Mouse (Mus musculus) bone marrow macrophage, adult 2 months (primary cell): ENCODE measurements at regions not wholly inside any gene's neighbourhood (a gene's known extent, or its start where the extent isn't known, plus 50 kb on each side); places are given as distances from the start of the nearest gene placed in this dataset.

Experiments used
- H3K27ac ChIP-seq: 2 replicates; pipeline ENCODE4 v1.5.1; 2012; ENCODE audit warnings: low read depth, low read length; ENCODE audit not compliant: insufficient read depth
- H3K4me1 ChIP-seq: 2 replicates; pipeline ENCODE4 v1.6.1; 2012; ENCODE audit warnings: low read length; ENCODE audit not compliant: control insufficient read depth, insufficient read depth
- H3K4me3 ChIP-seq: 2 replicates; pipeline ENCODE4 v1.5.1; 2012; ENCODE audit warnings: mild to moderate bottlenecking, low read length, moderate library complexity; ENCODE audit not compliant: insufficient read depth
- CTCF ChIP-seq: IDR thresholded peaks from 2 replicates; pipeline ENCODE4 v1.5.1; 2012; ENCODE audit warnings: low read depth, mild to moderate bottlenecking, low read length, moderate library complexity
- POLR2A ChIP-seq: IDR thresholded peaks from 2 replicates; pipeline ENCODE4 v1.6.1; 2012; ENCODE audit warnings: mild to moderate bottlenecking, low read depth, low read length, borderline replicate concordance

DNA sequence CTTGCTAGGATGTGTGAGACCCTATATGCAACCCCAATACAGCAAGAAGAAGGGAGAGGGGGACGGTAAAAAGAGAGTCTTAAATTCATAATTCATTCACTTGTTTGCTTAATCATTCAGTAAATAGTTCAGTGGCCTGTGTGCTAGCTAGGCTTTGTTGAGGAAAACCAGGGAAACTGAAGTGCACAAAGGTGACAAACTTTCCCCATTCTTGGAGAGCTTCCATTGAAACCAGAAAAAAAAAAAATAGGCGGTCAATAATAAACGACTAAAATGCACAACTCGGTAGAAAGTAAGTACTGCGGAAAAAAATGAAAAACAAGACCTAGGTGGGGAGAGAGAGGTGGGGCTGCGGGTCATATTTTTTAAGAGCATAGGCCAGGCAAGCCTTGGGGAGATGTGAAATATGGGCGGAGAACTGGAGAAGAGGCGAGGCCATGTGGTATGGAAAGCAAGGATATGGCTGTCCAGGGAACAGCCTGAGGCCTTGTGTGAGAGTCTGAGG lies 72.3 kb upstream of the Hes1 start:
- no peak overlapping the region for H3K27ac ChIP-seq
- no peak overlapping the region for H3K4me3 ChIP-seq
- H3K4me1 ChIP-seq, result peaks cover 36% of the 10 kb centered on the region
- TF ChIP-seq POLR2A (no peak), CTCF (no peak)

DNA sequence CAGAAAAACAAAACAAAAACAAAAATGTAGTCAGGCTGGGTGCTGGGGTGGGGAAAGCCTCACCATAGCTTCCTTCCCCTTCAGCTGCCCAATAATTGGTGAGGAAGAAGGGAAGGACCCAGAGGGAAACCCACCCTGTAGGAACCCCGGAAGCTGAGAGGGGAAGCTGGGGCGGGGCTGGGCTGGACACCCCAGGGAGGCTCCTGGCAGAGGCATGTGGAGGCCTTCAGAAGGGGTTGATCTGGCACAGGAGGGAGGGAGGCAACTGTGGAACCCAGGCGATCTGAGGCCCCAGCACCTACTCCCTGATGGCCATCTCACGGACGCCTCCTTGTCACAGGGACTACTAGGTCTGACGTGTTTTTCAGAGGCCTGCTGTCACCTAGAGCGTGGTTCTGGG lies 71.1 kb upstream of the Hes1 start:
- TF ChIP-seq POLR2A (no peak), CTCF (no peak)
- no peak overlapping the region for H3K4me3 ChIP-seq
- H3K27ac ChIP-seq, result no peak overlapping the region
- peaks cover 36% of the 10 kb centered on the region for H3K4me1 ChIP-seq

DNA sequence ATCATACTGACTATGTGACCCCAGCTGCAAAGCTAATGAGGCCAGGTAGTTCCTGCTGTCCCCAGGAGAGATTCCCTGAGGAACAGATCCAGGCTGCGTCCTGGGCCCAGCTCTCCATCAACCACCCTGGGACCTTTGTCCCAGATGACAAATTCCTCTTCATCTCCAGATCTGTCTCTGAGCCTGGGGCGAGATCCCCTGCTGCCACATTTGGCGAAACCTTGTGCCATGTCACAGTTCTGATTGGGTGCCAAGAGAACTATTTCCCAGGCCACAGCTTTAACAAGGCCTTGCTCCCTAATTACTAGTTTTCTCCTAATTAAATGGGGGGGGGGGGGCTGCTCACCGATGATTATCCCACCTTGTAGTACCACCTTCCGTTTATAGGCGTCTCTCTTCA lies 70.6 kb upstream of the Hes1 start:
- no peak overlapping the region for H3K4me3 ChIP-seq
- TF ChIP-seq CTCF, result no peak
- TF ChIP-seq POLR2A, result no peak
- H3K27ac ChIP-seq, result no peak overlapping the region
- peaks cover 36% of the 10 kb centered on the region for H3K4me1 ChIP-seq

DNA sequence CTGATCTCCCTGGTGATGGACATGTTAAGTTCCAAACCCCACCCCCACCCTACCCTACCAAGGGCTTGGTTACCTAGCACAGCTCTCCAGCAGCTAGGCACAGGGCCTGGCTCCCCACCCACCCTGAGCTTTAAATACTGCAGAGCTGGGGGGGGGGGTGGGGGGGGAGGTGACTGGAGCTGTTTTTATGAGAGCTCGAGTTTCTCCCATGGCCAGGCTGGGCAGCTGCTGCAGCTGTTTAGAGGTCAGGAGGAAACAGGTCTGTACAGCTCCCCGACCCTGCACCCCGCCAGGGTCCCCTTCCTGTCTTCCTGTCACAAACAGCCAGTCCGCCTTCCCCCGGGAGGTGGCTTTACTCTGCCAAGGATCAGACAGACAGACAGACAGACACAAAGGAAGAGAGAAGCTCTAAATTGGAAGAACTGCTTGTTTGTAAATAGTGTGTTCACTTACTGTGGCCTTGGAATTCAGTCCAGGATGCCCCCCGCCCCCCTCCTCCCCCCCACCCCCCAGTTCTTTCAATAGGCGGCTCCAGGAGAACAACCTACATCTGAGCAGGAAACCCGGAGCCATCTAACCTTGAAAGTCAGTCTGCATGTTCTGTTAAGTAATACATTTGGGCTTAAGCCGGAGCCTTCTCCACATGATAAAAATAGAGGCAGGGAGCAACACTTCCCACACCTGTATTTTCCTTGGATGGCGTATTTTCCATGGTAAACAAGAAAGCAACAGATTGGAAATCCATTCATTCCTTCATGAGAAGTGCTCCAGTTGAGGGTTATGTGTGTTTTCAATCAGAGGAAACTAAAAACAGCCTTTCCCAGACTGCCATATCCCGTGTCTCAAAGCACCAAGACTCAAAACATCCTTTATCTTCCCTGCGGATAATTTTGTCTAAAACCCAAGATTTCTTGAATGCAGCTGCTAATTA lies 67.8 kb upstream of the Hes1 start:
- H3K4me1 ChIP-seq, result peaks cover 14% of the 10 kb centered on the region
- TF ChIP-seq POLR2A (no peak), CTCF (no peak)
- H3K4me3 ChIP-seq, result no peak overlapping the region
- no peak overlapping the region for H3K27ac ChIP-seq

GRCm38 (mm10) chr16:30000166-30000565 lies 64.0 kb upstream of the Hes1 start:
- TF ChIP-seq CTCF (no peak), POLR2A (no peak)
- H3K4me1 ChIP-seq, result no peaks in the 10 kb centered on the region
- no peak overlapping the region for H3K27ac ChIP-seq
- H3K4me3 ChIP-seq, result no peak overlapping the region

GRCm38 (mm10) chr16:30005124-30005523 lies 59.1 kb upstream of the Hes1 start:
- H3K4me1 ChIP-seq, result 0 out of 2 replicates have a peak, but pooled peaks cover 3% of the 10 kb centered on the region
- no peak overlapping the region for H3K4me3 ChIP-seq
- no peak overlapping the region for H3K27ac ChIP-seq
- TF ChIP-seq POLR2A (no peak), CTCF (no peak)

DNA sequence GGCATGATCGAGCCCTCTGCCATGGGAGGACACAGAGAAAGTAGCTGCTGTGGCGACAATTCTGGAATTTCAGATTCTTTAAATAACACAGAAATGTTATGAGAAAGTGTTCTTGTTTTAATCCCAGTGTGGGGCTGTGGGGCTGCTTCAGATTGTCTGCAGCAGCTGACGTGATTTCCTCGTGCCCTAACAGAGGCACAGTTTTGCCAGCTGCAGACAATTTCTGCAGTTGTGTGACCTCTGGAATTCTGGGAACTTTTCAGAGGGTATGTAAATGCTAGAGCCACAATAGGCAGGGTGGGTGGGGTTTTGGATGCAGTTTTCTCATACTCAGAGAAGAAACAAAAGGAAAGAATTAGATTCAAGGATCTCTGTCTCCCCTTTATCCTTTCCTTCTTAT lies 57.4 kb upstream of the Hes1 start:
- Histone ChIP-seq H3K4me1 (0 out of 2 replicates have a peak, but pooled peaks cover 3% of the 10 kb centered on the region), H3K27ac (no peak overlapping the region), H3K4me3 (no peak overlapping the region)
- no peak for TF ChIP-seq POLR2A
- no peak for TF ChIP-seq CTCF

- Histone ChIP-seq H3K27ac (no peak overlapping the region), H3K4me1 (peaks cover 10% of the 10 kb centered on the region), H3K4me3 (peak overlapping the region; percentile 56)
- TF ChIP-seq CTCF, result no peak
- TF ChIP-seq POLR2A, result no peak
These were observed 55.5 kb upstream of the Hes1 start for GRCm38 (mm10) chr16:30008451-30009357.

DNA sequence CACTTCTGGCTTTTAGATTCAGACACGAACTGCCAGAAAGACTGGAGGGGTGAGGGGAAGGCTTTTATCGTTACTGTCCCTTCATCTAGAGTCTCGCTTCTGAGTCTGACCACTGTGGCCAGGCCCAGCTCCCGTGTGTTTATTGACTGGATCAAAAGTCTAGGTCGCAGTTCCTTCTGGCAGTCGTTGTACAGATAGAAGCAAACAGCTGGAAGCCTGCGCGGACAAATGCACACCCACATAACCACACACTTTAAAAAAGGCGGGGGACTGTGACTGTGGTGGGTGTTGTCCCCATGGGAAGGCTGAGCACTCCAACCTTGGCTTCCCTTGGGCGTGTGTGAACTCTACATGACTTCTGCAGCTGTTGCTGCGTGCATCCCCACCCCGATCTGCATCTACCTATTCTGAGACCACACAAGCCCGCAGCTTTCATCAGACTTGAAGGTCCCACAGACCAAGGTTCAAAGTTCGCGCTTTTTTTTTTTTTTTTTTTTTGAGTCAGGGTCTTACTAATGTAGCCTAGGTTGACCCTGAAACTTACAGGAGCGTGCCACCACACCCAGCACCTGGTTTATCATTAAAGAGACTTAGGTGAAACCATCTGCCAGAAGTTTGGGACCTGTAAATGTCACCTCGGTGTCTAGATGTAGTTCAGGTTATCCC lies 54.5 kb upstream of the Hes1 start:
- H3K4me3 ChIP-seq, result peak overlapping the region; percentile 36
- peaks cover 10% of the 10 kb centered on the region for H3K4me1 ChIP-seq
- H3K27ac ChIP-seq, result no peak overlapping the region

More for the DNA sequence above, 54.5 kb upstream of the Hes1 start:
- no peak for TF ChIP-seq POLR2A
- TF ChIP-seq CTCF, result no peak
